In genomic region chr16:43130583-43130982, GRCm38 (mm10) we compare ENCODE assay signal across 9 mouse cellular contexts.
DNase-seq lines count a peak whose midpoint lies in the region; ATAC-seq and TF ChIP-seq lines count a peak whose summit lies in the region.
"Had no signal": no experiment of that assay in that cellular context is flagged by ENCODE, and none has a peak within 500 bp of the region (broad histone marks: within the 10 kb centered on the region; RNA-seq: fewer than 3 reads in every experiment).

No protein-coding gene starts in this region.

- no peak overlapping the region for H3K4me3 ChIP-seq in cortical plate, adult 2 months (ENCODE audit: insufficient read depth, low read length)
- H3K4me3 ChIP-seq: heart, embryonic 15.5 days had no signal

- intact Hi-C loops in gastrocnemius, postnatal 14 days (cut with DNase I; ENCODE audit: low total_unique reads), result no loop called here

- peak overlapping the region; percentile 86 for H3K27ac ChIP-seq in cortical plate, adult 2 months (ENCODE audit: insufficient read depth, low read length)
- H3K27ac ChIP-seq: heart, embryonic 15.5 days had no signal

- H3K4me1 ChIP-seq in cortical plate, adult 2 months (ENCODE audit: control insufficient read depth, insufficient read depth, low read length), result peaks cover 4% of the 10 kb centered on the region

- DNase-seq in gastrocnemius, adult 18-20 months (ENCODE audit: low spot score), result peak; percentile 11
- DNase-seq in gastrocnemius, postnatal 14 days, result no peak
- peak; percentile 51 for DNase-seq in Muller cell, postnatal 12 days (ENCODE audit: inconsistent ontology term)
- DNase-seq in layer of hippocampus, postnatal 36 days, result peak; percentile 64 to 67
- DNase-seq in spleen, postnatal 10 days (ENCODE audit: low spot score in 2 of 2), result no peak
- no peak for DNase-seq in heart, adult 8-10 months (ENCODE audit: low spot score)

- no peak for TF ChIP-seq CTCF in cortical plate, adult 2 months (IDR thresholded peaks at IDR 0.05; ENCODE audit: extremely low read depth, insufficient read depth, low read length)

- no peak for ATAC-seq in CD4-positive, CD25-positive, alpha-beta regulatory T cell, adult 4 months

- TF ChIP-seq POLR2A in cortical plate, adult 2 months (IDR thresholded peaks at IDR 0.05; ENCODE audit: extremely low read depth, insufficient read depth, low read length), result no peak

Comparison
In these comparisons a context has a peak if more than half of its experiments do, and no peak if none do; other contexts are left out.
1. DNase-seq: peak in gastrocnemius, adult 18-20 months (single experiment), Muller cell, postnatal 12 days (single experiment) and layer of hippocampus, postnatal 36 days (2 of 2); none in gastrocnemius, postnatal 14 days (single experiment), spleen, postnatal 10 days (0 of 2) and heart, adult 8-10 months (single experiment).